Mouse (Mus musculus) bone marrow macrophage, adult 2 months (primary cell): ENCODE results near the gene Lrrc1. TPM values are rescaled to one million over a fixed set of nuclear protein-coding genes. Genes with fewer than 3 reads are reported as not detected.

ENCODE experiments used
- H3K27ac ChIP-seq: 2 replicates; pipeline ENCODE4 v1.5.1; 2012; ENCODE audit warnings: low read depth, low read length; ENCODE audit not compliant: insufficient read depth
- H3K4me1 ChIP-seq: 2 replicates; pipeline ENCODE4 v1.6.1; 2012; ENCODE audit warnings: low read length; ENCODE audit not compliant: control insufficient read depth, insufficient read depth
- H3K4me3 ChIP-seq: 2 replicates; pipeline ENCODE4 v1.5.1; 2012; ENCODE audit warnings: mild to moderate bottlenecking, low read length, moderate library complexity; ENCODE audit not compliant: insufficient read depth
- CTCF ChIP-seq: IDR thresholded peaks from 2 replicates; pipeline ENCODE4 v1.5.1; 2012; ENCODE audit warnings: low read depth, mild to moderate bottlenecking, low read length, moderate library complexity
- POLR2A ChIP-seq: IDR thresholded peaks from 2 replicates; pipeline ENCODE4 v1.6.1; 2012; ENCODE audit warnings: mild to moderate bottlenecking, low read depth, low read length, borderline replicate concordance
- polyA plus RNA-seq: library from polyadenylated mRNA; stranded (reverse); fragments of >200 nt; gene quantifications from 2 replicates; pipeline ENCODE4 v1.2.4, GENCODE M21; 2012; ENCODE audit not compliant: missing spikeins, insufficient read depth, insufficient read length

Lrrc1 gene
- polyA plus RNA-seq, 1 experiment: 1.6 TPM

DNA sequence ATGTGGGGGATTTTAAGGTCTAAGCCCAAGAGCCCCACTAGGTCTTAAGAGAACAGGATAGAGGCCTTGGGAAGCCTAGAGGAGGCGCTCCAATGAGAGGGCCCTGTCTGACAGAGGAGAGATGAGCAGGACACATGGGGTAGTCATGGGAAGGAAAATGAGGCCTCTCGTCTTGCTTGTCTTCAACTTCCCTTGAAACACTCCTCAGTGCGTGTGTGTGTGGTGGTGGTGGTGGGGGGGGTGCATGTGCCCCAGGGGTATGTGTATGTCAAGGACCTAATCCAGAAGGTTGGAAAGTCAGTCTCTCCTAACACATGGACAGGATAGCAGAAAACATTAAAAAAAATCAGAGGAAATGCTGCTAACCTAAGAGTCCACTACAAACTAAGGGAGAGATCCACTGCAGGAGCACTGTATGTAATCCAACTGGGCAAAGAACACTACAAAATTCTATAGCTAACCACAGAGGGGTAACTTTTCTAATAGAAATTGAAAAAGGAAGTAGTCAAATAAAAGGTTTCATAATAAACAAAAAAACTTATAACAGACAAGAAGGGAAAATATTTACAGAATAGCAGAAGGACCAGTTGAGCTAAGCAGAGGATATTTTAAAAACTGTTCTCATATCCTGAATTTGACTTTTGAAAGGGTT lies 36.8 kb downstream of the Lrrc1 start:
- Histone ChIP-seq H3K27ac (no peak overlapping the region), H3K4me3 (no peak overlapping the region), H3K4me1 (no peaks in the 10 kb centered on the region)
- TF ChIP-seq POLR2A (no peak), CTCF (no peak)

DNA sequence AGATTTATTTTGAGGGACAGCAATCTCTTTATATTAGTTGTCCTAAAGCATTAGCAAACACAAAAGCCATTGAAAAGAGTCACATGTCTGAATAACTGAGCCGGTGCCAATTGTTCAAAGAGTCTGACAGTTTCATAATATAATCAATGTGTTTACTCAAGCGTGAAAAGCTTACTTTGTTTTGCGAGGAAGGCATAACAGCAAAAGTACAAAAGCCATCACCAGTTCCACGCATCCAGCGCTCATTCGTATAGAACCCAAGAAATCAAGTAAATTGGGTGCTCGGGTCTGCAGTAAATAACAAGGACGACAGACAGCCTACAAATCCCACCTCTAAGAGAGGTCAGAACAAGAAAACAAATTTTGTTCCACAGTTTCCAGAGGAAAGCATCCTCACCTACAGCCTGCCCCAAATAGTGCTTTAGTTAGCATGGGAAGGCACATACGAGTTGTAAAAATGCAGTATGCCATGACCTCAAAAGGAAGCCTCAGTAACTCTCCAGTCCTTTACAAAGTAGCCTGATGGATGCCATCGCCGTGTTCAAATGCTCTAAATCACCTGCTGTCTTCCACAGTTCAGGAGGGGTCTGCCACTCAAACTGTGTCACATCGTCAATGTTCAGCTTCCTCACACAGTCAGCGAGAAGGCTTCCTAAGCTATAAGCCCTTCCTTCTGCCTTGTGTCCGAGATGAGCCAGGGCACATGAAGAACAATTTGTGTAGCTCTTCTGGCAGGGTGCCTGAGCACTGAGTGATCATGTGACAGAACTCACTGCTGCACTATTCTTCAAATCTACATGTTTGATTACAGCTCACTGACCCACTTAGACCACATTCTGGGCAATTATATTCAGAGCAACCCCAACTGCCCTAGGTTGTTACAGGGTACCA lies 41.9 kb downstream of the Lrrc1 start:
- TF ChIP-seq CTCF (no peak), POLR2A (no peak)

DNA sequence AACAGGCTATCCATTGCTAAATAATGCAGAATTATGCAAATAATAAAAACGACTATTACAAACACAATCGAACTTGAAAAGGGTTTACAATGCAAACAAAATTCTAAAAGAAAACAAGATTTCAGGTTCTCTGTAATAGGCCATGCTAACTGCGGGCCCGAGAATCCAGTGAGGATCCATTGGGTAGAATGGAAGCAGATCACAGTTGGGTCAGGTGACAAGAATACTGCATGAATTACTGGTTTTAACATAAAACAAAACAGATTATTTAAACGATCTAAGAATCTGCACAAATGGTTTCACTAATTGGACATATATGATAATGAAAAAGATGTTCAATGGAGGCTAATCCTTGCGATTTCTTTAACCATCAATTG lies 42.5 kb downstream of the Lrrc1 start:
- Histone ChIP-seq H3K4me1 (no peaks in the 10 kb centered on the region), H3K27ac (no peak overlapping the region), H3K4me3 (no peak overlapping the region)
- TF ChIP-seq CTCF (no peak), POLR2A (no peak)

More for the DNA sequence above, 41.9 kb downstream of the Lrrc1 start:
- Histone ChIP-seq H3K27ac (no peak overlapping the region), H3K4me1 (no peaks in the 10 kb centered on the region), H3K4me3 (no peak overlapping the region)

DNA sequence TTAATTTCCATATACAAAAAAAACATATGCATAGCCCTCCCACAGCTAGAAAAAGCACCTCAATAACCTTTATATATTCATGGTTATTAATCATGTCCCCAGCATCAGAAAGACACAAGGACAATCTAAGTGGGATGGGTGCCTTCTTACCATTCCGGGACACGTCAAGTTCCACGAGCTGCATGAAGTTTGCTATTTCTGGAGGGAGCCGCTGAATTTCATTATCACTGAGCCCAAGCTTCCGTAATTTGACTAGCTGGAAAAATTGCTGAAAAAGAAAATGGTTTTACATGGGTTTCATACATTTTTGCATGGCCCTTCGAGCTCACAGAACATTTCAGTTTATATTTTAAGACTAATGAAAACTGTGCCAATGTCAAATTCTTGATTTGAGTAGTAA lies 45.6 kb downstream of the Lrrc1 start:
- no peak overlapping the region for H3K4me3 ChIP-seq
- H3K27ac ChIP-seq: no peak overlapping the region
- H3K4me1 ChIP-seq: no peaks in the 10 kb centered on the region
- TF ChIP-seq CTCF (no peak), POLR2A (no peak)

DNA sequence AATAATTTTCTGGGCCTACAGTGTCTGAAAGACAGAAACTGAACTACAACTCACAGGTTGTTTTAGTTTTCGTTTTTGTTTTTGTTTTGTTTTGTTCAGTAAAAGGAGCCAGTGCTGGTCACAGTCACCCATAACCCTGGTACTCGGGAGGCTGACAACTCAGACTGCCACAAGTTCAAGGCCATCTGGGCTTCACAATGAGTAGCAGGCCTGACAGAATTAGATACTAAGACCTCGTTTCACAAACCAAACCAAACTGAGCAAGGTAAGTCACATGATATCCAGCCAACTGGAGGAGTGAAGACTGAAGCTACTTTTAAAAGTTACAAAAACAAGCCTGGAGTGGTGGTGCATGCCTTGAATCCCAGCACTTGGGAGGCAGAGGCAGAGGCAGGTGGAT lies 46.3 kb downstream of the Lrrc1 start:
- Histone ChIP-seq H3K27ac (no peak overlapping the region), H3K4me1 (no peaks in the 10 kb centered on the region), H3K4me3 (no peak overlapping the region)
- no peak for TF ChIP-seq CTCF
- TF ChIP-seq POLR2A: no peak

DNA sequence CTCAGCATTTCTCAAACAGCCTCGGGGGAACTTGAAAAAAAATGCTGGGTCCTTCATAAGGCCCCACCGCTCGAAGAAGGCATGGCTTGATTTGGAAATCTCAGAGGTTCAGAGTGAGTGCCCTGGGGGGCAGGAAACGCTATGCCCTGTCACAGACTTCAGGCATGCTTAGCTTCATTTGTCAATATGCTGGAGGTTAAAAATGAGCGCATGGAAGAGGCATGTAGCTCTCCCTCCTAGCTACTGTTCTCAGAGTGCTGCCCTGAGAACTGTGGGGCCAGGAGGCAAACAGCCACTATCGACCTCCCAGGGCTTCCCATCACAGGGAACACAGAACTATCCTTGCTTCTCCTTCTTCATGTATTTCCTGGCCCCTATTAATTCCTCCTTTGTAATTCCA lies 47.5 kb downstream of the Lrrc1 start:
- TF ChIP-seq POLR2A (no peak), CTCF (no peak)

DNA sequence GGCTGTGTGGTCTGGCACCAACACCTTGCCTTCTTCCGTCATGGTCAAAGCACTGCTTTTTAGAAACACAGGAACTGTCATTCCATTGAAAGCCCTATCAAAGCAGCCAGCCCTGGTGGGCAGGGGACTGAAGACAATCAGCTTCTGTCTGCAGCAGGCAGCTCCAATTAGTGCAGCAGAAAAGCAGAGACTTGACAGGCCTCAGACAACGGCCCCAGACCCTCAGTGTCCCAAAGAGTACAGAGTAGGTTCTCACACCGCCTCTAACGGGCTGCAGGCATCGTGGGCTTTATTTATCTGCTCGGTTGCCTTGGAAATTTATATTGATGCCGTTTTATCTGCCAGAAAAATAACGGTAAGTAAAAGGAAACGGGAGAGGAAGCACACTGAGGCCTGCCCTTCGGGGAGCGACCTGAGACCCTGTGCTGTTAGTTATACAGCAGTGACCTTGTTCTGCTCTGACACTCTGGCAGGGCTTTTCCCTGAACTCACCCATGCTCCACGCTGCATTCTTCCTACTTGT lies 48.1 kb downstream of the Lrrc1 start:
- no peak overlapping the region for H3K4me3 ChIP-seq

More for the DNA sequence above, 47.5 kb downstream of the Lrrc1 start:
- H3K4me3 ChIP-seq: no peak overlapping the region
- no peak overlapping the region for H3K27ac ChIP-seq
- no peaks in the 10 kb centered on the region for H3K4me1 ChIP-seq

DNA sequence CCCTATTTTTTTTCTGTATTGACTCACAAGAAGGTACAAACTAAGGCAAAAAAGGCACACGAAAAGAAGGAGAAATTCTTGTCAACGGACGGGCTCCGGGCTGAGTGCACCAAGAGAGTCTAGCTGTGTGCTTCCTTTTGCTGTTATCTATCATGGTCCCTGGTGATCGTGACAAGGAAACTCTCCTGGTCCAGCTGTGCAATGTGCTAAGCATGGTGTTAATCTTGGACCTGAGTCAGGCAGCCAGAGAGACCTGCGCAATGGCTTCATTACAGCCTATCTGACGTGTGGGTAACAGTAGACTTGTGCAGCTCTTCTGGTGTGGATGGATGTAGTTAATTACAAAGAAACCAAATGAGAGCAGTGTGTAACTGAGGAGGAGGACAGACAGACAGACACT lies 50.4 kb downstream of the Lrrc1 start:
- no peak for TF ChIP-seq CTCF
- no peak for TF ChIP-seq POLR2A
- Histone ChIP-seq H3K4me3 (no peak overlapping the region), H3K4me1 (no peaks in the 10 kb centered on the region), H3K27ac (no peak overlapping the region)

More for the DNA sequence above, 48.1 kb downstream of the Lrrc1 start:
- TF ChIP-seq CTCF (no peak), POLR2A (no peak)
- Histone ChIP-seq H3K27ac (no peak overlapping the region), H3K4me1 (no peaks in the 10 kb centered on the region)

DNA sequence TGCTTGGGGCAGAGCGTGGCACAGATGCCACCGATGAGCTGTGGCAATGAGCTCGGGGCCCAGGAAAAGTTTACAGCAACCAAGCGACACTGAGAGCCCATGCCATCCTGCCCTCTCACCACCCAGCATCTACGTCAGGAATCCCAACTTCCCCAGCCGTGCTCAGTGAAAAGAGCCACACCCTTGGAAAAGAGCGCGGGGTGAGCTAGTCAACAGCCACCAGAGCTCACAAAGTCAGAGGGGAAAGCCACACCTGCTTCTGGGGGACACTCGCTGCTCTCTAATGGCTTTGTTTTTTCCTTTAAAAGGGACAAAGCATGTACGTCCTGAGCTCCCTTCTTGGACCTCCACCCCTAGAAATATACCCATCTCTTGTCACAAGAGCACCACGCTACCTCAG lies 56.1 kb downstream of the Lrrc1 start:
- TF ChIP-seq POLR2A: no peak
- no peak for TF ChIP-seq CTCF
- no peak overlapping the region for H3K4me3 ChIP-seq
- no peak overlapping the region for H3K27ac ChIP-seq
- no peaks in the 10 kb centered on the region for H3K4me1 ChIP-seq

DNA sequence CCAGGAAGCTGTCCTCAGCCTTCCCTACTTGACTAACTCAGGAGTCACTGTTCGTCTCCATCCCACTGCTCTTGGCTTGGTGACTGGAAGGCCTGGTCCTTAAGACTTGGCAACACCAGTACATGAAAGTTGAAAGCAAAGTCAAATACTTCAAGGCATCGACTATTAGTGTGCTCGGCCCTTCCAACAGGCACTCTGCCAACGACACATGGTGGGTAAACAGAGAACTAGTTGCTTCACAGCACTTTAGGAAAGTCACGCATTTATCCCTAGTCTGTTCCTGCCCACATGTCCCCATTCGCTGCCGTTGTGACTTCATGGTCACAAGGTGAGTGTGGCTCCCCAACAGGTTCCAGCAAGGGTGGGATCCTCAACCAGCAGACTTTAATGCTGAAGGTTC lies 57.2 kb downstream of the Lrrc1 start:
- H3K4me3 ChIP-seq: no peak overlapping the region
- no peak overlapping the region for H3K27ac ChIP-seq
- H3K4me1 ChIP-seq: no peaks in the 10 kb centered on the region
- TF ChIP-seq POLR2A (no peak), CTCF (no peak)
